Mouse (Mus musculus) stomach, postnatal 0 days (tissue): Measurements from ENCODE around the gene Usp29.

Experiments used
- CTCF ChIP-seq: IDR thresholded peaks from 2 replicates; pipeline ENCODE4 v1.5.1; 2016; ENCODE audit warnings: antibody characterized with exemption, low read depth, mild to moderate bottlenecking, moderate library complexity
- EP300 ChIP-seq: optimal IDR thresholded peaks from 2 replicates; pipeline ENCODE3; 2016; ENCODE audit warnings: antibody characterized with exemption

DNA sequence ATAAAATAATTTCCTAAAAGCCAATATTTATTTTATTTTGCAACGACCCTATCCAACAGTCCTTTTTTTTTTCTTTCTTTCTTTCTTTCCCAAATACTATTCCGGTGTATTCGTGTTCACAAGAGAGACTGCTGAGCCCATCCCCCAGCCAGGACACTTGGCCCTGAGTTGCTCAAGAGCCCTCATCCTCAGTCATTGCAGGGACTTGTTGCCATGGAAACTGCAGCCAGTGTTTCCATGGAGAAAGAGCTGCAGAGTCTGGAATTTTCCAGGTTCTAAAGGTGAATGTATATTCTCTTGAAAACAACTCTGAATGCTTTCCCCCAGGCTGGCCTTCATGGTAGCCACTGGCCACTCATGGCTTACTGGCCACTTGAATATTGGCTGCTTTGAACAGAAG, 80.2 kb downstream of the Usp29 start:
- TF ChIP-seq EP300 (no peak), CTCF (no peak)
